Mouse (Mus musculus) common myeloid progenitor, adult 5-6 weeks (primary cell): ENCODE results near the gene Prl6a1. TPM values are rescaled to one million over a fixed set of nuclear protein-coding genes. Genes with fewer than 3 reads are reported as not detected.

Experiments used
- ATAC-seq: replicated peaks from 2 replicates; pipeline ENCODE4 v1.8.0; 2016; ENCODE audit warnings: low read depth, mild to moderate bottlenecking, moderate TSS enrichment, inconsistent platforms; ENCODE audit not compliant: poor library complexity, severe bottlenecking
- total RNA-seq: library from RNA; stranded (forward); fragments of 200-1000, 187-1606 nt; gene quantifications from 2 replicates; pipeline ENCODE4 v1.2.3, GENCODE M21; 2017

Gene Prl6a1
- not detected in 2 replicates for total RNA-seq

DNA sequence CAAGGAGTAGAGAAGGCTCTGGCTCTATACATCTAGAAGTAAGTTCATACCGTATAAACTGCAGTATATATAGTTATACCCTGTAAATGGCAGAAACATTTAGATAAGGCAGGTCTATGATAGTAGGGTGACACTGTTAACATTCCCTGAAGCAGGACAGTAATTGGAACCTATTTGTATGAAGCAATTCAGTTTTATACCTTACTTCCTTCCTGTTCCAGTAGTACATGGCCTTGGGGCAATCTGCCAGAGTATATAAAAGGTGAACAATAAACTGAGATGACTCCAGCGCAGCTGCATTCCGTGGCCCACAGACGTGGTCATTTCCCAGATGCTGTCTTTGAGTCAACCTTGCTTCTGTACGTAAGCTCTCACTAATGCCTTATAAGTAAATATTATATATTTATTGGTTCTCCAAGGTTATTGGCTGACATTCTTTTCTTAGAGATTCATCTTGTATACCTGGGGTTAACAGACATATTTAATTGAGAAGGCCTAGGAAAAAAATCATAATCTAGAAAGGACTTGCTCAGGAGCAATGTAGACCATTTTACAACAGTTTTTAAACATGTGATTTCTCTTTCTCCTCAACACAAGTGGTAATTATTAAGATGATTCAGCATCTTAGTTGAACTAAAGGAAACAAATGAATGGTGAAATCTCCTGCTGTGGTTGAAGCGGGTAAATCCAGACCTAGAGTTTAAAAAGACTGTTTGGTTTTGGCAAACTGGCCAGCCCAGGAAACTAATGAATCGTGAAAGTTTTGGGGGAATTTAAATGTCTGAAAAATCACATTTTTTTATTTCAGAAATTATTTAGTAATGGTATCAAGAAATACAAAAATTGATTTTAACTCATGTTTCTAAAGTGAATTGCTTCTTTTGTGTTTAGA is at the start of gene Prl6a1:
TSS of gene Prl6a1 (plus strand) at position 294 of the 892 bp plus-strand sequence.
- no peak for ATAC-seq

DNA sequence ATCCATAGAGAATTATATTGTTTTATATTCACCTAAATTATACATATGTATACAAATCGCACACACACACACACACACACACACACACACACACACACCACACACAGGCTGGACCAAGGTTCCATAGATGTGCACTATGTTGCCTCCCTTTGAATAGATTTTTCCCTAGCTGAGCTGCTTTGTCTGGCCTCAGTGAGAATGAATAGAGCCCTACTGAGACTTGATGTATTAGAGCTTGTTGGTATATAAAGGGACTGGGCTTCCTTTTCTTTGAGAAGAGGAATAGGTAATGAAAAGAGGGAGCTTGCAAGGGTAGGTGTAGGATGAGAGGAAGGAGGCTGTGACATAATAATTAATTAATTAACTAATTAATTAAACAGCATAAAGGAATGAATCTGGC is 22.6 kb downstream of the Prl6a1 start:
- ATAC-seq = no peak

DNA sequence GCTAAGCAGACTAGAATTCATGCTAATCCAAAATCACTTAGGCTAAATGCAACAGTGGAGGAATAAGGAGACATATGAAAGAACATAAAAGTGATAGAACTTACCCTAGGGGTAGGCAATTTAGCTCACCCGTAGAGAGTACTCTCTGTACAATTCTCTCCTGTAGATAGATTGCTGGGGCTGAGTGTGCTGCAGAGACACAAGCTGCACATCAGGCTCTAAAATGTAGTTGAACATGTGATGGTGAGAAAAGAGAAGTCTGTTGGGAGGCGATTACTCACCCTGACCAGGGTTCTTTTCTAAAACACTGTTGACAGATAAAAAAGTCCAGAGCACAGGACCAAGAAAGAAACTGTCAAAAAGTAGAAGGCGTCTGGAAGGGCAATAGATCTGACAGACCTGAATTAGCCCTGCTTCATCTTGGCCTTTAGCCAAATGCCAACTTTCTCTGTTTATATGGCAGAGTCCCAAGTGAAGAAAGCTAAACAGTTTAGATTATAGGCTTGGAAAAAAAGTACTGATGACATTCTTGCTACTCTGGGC is 30.4 kb downstream of the Prl6a1 start:
- ATAC-seq = no peak

DNA sequence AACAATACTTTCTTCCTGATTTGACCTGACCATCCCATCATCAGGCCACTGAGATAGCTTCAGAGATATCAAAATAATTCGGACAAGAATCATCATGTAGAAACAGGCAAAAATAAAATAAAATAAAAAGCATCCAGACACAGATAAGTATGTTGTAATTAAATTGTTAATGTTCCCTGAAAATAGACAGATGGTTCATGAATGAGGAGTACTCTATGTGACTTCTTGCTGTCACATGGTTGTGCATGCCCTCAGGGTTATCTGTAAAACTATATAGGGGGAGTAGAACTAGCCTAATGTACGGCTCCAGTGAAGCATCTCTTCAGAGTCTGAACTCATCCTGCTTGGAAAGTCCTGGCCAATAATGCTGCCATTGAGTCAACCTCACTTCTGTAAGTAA is 32.9 kb downstream of the Prl6a1 start, which contains the start of gene Prl8a2:
TSS of gene Prl8a2 (plus strand) at position 301 of the 400 bp plus-strand sequence.
- no peak for ATAC-seq

Other genes starting within 250 kb of the Prl6a1 start
- gene Prl3d1, start 218.4 kb upstream of the Prl6a1 start, total RNA-seq = not detected in 2 replicates
- not detected in 2 replicates for gene Prl3d2, start 190.9 kb upstream of the Prl6a1 start, total RNA-seq
- gene Prl3d3, start 155.8 kb upstream of the Prl6a1 start, total RNA-seq = not detected in 2 replicates
- not detected in 2 replicates for gene Prl3c1, start 116.0 kb upstream of the Prl6a1 start, total RNA-seq
- gene Prl3b1, start 70.8 kb upstream of the Prl6a1 start, total RNA-seq = not detected in 2 replicates
- not detected in 2 replicates for gene Prl3a1, start 53.2 kb upstream of the Prl6a1 start, total RNA-seq
- not detected in 2 replicates for gene Prl8a2, start 33.0 kb downstream of the Prl6a1 start, total RNA-seq
- gene Prl2b1, start 78.2 kb downstream of the Prl6a1 start, total RNA-seq = not detected in 2 replicates
- not detected in 2 replicates for gene Prl8a6, start 126.1 kb downstream of the Prl6a1 start, total RNA-seq
- not detected in 2 replicates for gene Prl8a8, start 200.6 kb downstream of the Prl6a1 start, total RNA-seq